Mouse (Mus musculus) gastrocnemius, postnatal 14 days (tissue): ENCODE data around the gene Adora1. TPM values are rescaled to one million over a fixed set of nuclear protein-coding genes. Genes with fewer than 3 reads are reported as not detected.

Experiments used
- DNase-seq: peaks from one replicate; pipeline ENCODE4 v3.0.0; 2021; ENCODE audit warnings: mixed read lengths
- intact Hi-C: fragments of 180-260 bp; cut with DNase I; formaldehyde crosslinking; loops from one replicate; pipeline ENCODE4 v1.15.1; 2025; ENCODE audit warnings: low total_unique reads
- total RNA-seq, 2 experiments: library from RNA; stranded (reverse); gene quantifications; 2 replicates each; pipeline ENCODE4 v1.2.3; 2021

Gene Adora1
- total RNA-seq, 2 experiments from 2014 or later, result 0.58 to 0.78 TPM

- no peak for DNase-seq
- intact Hi-C loops, result no loop called here
These were observed 66.7 kb downstream of the Adora1 start for GRCm38 (mm10) chr1:134168567-134168966.

GRCm38 (mm10) chr1:134167416-134168305 is 67.6 kb downstream of the Adora1 start:
- DNase-seq, result no peak
- intact Hi-C loops, result no loop called here

- intact Hi-C loops, result no loop called here
These were observed 68.7 kb downstream of the Adora1 start for GRCm38 (mm10) chr1:134166547-134166946.

GRCm38 (mm10) chr1:134164454-134164853 is 70.8 kb downstream of the Adora1 start:
- intact Hi-C loops, result no loop called here
- DNase-seq, result no peak

More at GRCm38 (mm10) chr1:134166547-134166946, 68.7 kb downstream of the Adora1 start:
- DNase-seq, result no peak

- intact Hi-C loops, result no loop called here
These were observed 71.8 kb downstream of the Adora1 start for GRCm38 (mm10) chr1:134163476-134163875.

GRCm38 (mm10) chr1:134162510-134163225 is 72.6 kb downstream of the Adora1 start:
- DNase-seq, result no peak
- intact Hi-C loops, result no loop called here

More at GRCm38 (mm10) chr1:134163476-134163875, 71.8 kb downstream of the Adora1 start:
- DNase-seq, result no peak

- intact Hi-C loops, result no loop called here
- no peak for DNase-seq
These were observed 73.8 kb downstream of the Adora1 start for GRCm38 (mm10) chr1:134161399-134161798.

GRCm38 (mm10) chr1:134160404-134160803 is 74.8 kb downstream of the Adora1 start:
- intact Hi-C loops, result no loop called here
- DNase-seq, result no peak

GRCm38 (mm10) chr1:134154655-134155054 is 80.6 kb downstream of the Adora1 start:
- intact Hi-C loops, result loop anchor here (5.0 kb wide), 3 partner anchors 43 to 168 kb away; no protein-coding TSS in a partner anchor
- no peak for DNase-seq

GRCm38 (mm10) chr1:134154121-134154520 is 81.1 kb downstream of the Adora1 start:
- intact Hi-C loops, result loop anchor here (5.0 kb wide), 3 partner anchors 43 to 168 kb away; no protein-coding TSS in a partner anchor
- DNase-seq, result no peak

- intact Hi-C loops, result loop anchor here (5.0 kb wide), 3 partner anchors 44 to 169 kb away; no protein-coding TSS in a partner anchor
- no peak for DNase-seq
These were observed 82.3 kb downstream of the Adora1 start for GRCm38 (mm10) chr1:134152626-134153590.

- peak; percentile 70 for DNase-seq
- intact Hi-C loops, result loop anchor here (5.0 kb wide), 3 partner anchors 45 to 170 kb away; no protein-coding TSS in a partner anchor
These were observed 83.4 kb downstream of the Adora1 start for GRCm38 (mm10) chr1:134151655-134152412.

GRCm38 (mm10) chr1:134150745-134151144 is 84.5 kb downstream of the Adora1 start:
- intact Hi-C loops, result loop anchor here (5.0 kb wide), 3 partner anchors 47 to 172 kb away; no protein-coding TSS in a partner anchor
- no peak for DNase-seq

GRCm38 (mm10) chr1:134150076-134150475 is 85.2 kb downstream of the Adora1 start:
- DNase-seq, result no peak
- intact Hi-C loops, result loop anchor here (5.0 kb wide), 3 partner anchors 47 to 172 kb away; no protein-coding TSS in a partner anchor
